Mouse (Mus musculus): ENCODE data around the gene Myocd.

GRCm38 (mm10) chr11:65213806-65214205, 56.0 kb downstream of the Myocd start:
- TF ChIP-seq CTCF (IDR thresholded peaks at IDR 0.05; ENCODE audit: extremely low read depth, insufficient read depth, low read length), result no peak
- no peak for TF ChIP-seq POLR2A (IDR thresholded peaks at IDR 0.05; ENCODE audit: extremely low read depth, insufficient read depth, low read length)
